Mouse (Mus musculus): ENCODE results near the gene Fsd2. TPM values are rescaled to one million over a fixed set of nuclear protein-coding genes. Genes with fewer than 3 reads are reported as not detected.

Gene Fsd2
- polyA plus RNA-seq, 1 experiment = 4.8 TPM

DNA sequence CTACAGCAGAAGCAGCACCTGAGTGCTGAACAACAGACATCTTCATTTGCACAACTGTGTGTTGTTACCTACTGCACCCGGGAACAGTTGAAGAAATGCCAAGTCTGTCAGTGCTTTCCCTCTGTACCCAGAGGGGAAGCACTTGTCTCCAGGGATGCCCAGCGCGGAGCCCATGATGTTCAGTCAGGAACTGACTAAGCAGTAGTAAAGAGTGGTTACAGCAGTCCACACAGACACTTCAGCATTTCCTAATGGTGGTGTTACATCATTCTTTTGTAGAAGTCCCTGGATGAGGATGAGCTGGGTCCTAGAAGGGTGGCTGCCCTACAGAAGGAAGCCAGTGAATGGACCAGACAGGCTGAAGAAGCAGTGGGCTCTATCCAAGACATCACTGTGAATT, 11.1 kb upstream of the Fsd2 start:
- TF ChIP-seq POLR2A (IDR thresholded peaks at IDR 0.05; ENCODE audit: insufficient read length, low read depth) = no peak
- no peak for TF ChIP-seq TCF12 (IDR thresholded peaks at IDR 0.05; ENCODE audit: insufficient read depth, poor library complexity, severe bottlenecking)
- TF ChIP-seq TCF3 (IDR thresholded peaks at IDR 0.05; ENCODE audit: insufficient read length, low read depth) = no peak
- TF ChIP-seq USF1 (IDR thresholded peaks at IDR 0.05; ENCODE audit: low read depth) = no peak
- no peak for TF ChIP-seq MAX (IDR thresholded peaks at IDR 0.05; ENCODE audit: low read depth)
- TF ChIP-seq MYOD1 (IDR thresholded peaks at IDR 0.05; ENCODE audit: control insufficient read depth in 1 of 3, insufficient read length in 2 of 3, low read depth in 2 of 3) = no peak
- TF ChIP-seq POLR2AphosphoS2 (IDR thresholded peaks at IDR 0.05; ENCODE audit: insufficient read length, low read depth) = no peak
- Histone ChIP-seq H3K79me2 (ENCODE audit: control insufficient read depth, insufficient read depth) (no peaks in the 10 kb centered on the region), H3K27me3 (ENCODE audit: control insufficient read depth, insufficient read depth, insufficient read length) (no peaks in the 10 kb centered on the region), H3K36me3 (ENCODE audit: control insufficient read depth, insufficient read depth) (peaks cover 6% of the 10 kb centered on the region), H3K4me3 (no peak overlapping the region), H3ac (ENCODE audit: control insufficient read depth, insufficient read length) (no peak overlapping the region), H3K4me2 (ENCODE audit: low read depth) (no peak overlapping the region)

GRCm38 (mm10) chr7:81575606-81576005, 8.9 kb upstream of the Fsd2 start:
- Histone ChIP-seq H3K27me3 (ENCODE audit: control insufficient read depth, insufficient read depth, insufficient read length) (no peaks in the 10 kb centered on the region), H3K4me2 (ENCODE audit: low read depth) (no peak overlapping the region), H3K4me3 (no peak overlapping the region), H3K36me3 (ENCODE audit: control insufficient read depth, insufficient read depth) (peaks cover 6% of the 10 kb centered on the region), H3K79me2 (ENCODE audit: control insufficient read depth, insufficient read depth) (peaks cover 5% of the 10 kb centered on the region), H3ac (ENCODE audit: control insufficient read depth, insufficient read length) (no peak overlapping the region)
- TF ChIP-seq POLR2A (IDR thresholded peaks at IDR 0.05; ENCODE audit: insufficient read length, low read depth) (no peak), POLR2AphosphoS2 (IDR thresholded peaks at IDR 0.05; ENCODE audit: insufficient read length, low read depth) (no peak), SRF (IDR thresholded peaks at IDR 0.05; ENCODE audit: control insufficient read depth, insufficient read length, low read depth) (no peak), TCF3 (IDR thresholded peaks at IDR 0.05; ENCODE audit: insufficient read length, low read depth) (no peak), TCF12 (IDR thresholded peaks at IDR 0.05; ENCODE audit: insufficient read depth, poor library complexity, severe bottlenecking) (no peak), USF1 (IDR thresholded peaks at IDR 0.05; ENCODE audit: low read depth) (no peak), MYOD1 (IDR thresholded peaks at IDR 0.05; ENCODE audit: control insufficient read depth in 1 of 3, insufficient read length in 2 of 3, low read depth in 2 of 3) (no peak), MAX (IDR thresholded peaks at IDR 0.05; ENCODE audit: low read depth) (no peak), E2F4 (IDR thresholded peaks at IDR 0.05; ENCODE audit: insufficient read depth) (no peak), MYOG (IDR thresholded peaks at IDR 0.05; ENCODE audit: control insufficient read depth in 1 of 3, insufficient read depth in 1 of 3, insufficient read length in 2 of 3, low read depth in 2 of 3) (no peak), REST (IDR thresholded peaks at IDR 0.05; ENCODE audit: insufficient read depth, insufficient read length) (no peak), CEBPB (IDR thresholded peaks at IDR 0.05; ENCODE audit: insufficient read depth, poor library complexity, severe bottlenecking) (no peak)

GRCm38 (mm10) chr7:81573821-81574220, 7.1 kb upstream of the Fsd2 start:
- peak overlapping the region; percentile 78 for H3K4me2 ChIP-seq (ENCODE audit: low read depth)
- no peak for TF ChIP-seq SRF (IDR thresholded peaks at IDR 0.05; ENCODE audit: control insufficient read depth, insufficient read length, low read depth)
- TF ChIP-seq USF1 (IDR thresholded peaks at IDR 0.05; ENCODE audit: low read depth) = no peak
- no peak for TF ChIP-seq TCF3 (IDR thresholded peaks at IDR 0.05; ENCODE audit: insufficient read length, low read depth)
- TF ChIP-seq MAX (IDR thresholded peaks at IDR 0.05; ENCODE audit: low read depth) = no peak
- TF ChIP-seq CEBPB (IDR thresholded peaks at IDR 0.05; ENCODE audit: insufficient read depth, poor library complexity, severe bottlenecking) = no peak
- TF ChIP-seq E2F4 (IDR thresholded peaks at IDR 0.05; ENCODE audit: insufficient read depth) = no peak
- peaks cover 6% of the 10 kb centered on the region for H3K36me3 ChIP-seq (ENCODE audit: control insufficient read depth, insufficient read depth)
- H3K4me3 ChIP-seq = no peak overlapping the region
- peaks cover 5% of the 10 kb centered on the region for H3K79me2 ChIP-seq (ENCODE audit: control insufficient read depth, insufficient read depth)
- no peaks in the 10 kb centered on the region for H3K27me3 ChIP-seq (ENCODE audit: control insufficient read depth, insufficient read depth, insufficient read length)
- no peak overlapping the region for H3ac ChIP-seq (ENCODE audit: control insufficient read depth, insufficient read length)

DNA sequence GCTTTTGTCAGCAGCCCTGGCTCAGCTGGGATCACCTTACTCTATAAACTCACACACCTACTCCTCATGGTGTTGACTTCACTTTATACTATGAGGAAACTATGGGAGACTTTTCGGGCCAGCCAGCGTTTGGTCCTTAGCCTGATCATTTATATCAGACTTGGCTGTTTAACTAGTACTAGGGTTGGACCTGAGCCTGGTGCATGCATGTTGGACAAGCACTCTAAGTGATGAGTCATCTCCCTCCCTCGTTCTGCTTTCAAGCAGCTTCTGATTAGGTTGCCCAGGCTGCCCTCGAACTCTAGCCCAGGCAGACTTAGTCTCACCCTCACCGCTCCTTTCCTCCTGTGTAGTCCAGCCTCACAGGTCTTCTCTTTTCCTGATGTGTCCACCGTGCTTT, 6.7 kb upstream of the Fsd2 start:
- peaks cover 5% of the 10 kb centered on the region for H3K79me2 ChIP-seq (ENCODE audit: control insufficient read depth, insufficient read depth)
- TF ChIP-seq MYOG (IDR thresholded peaks at IDR 0.05; ENCODE audit: control insufficient read depth in 1 of 3, insufficient read depth in 1 of 3, insufficient read length in 2 of 3, low read depth in 2 of 3) = no peak
- TF ChIP-seq REST (IDR thresholded peaks at IDR 0.05; ENCODE audit: insufficient read depth, insufficient read length) = no peak
- no peak for TF ChIP-seq USF1 (IDR thresholded peaks at IDR 0.05; ENCODE audit: low read depth)
- no peak for TF ChIP-seq POLR2AphosphoS2 (IDR thresholded peaks at IDR 0.05; ENCODE audit: insufficient read length, low read depth)
- no peak for TF ChIP-seq POLR2A (IDR thresholded peaks at IDR 0.05; ENCODE audit: insufficient read length, low read depth)
- TF ChIP-seq SRF (IDR thresholded peaks at IDR 0.05; ENCODE audit: control insufficient read depth, insufficient read length, low read depth) = no peak
- TF ChIP-seq MYOD1 (IDR thresholded peaks at IDR 0.05; ENCODE audit: control insufficient read depth in 1 of 3, insufficient read length in 2 of 3, low read depth in 2 of 3) = no peak
- no peak for TF ChIP-seq TCF12 (IDR thresholded peaks at IDR 0.05; ENCODE audit: insufficient read depth, poor library complexity, severe bottlenecking)
- no peak for TF ChIP-seq CEBPB (IDR thresholded peaks at IDR 0.05; ENCODE audit: insufficient read depth, poor library complexity, severe bottlenecking)
- TF ChIP-seq MAX (IDR thresholded peaks at IDR 0.05; ENCODE audit: low read depth) = no peak
- TF ChIP-seq E2F4 (IDR thresholded peaks at IDR 0.05; ENCODE audit: insufficient read depth) = no peak
- TF ChIP-seq TCF3 (IDR thresholded peaks at IDR 0.05; ENCODE audit: insufficient read length, low read depth) = no peak
- peak overlapping the region; percentile 78 for H3K4me2 ChIP-seq (ENCODE audit: low read depth)
- peak overlapping the region; percentile 32 for H3K4me3 ChIP-seq
- H3K36me3 ChIP-seq (ENCODE audit: control insufficient read depth, insufficient read depth) = peaks cover 6% of the 10 kb centered on the region
- H3K27me3 ChIP-seq (ENCODE audit: control insufficient read depth, insufficient read depth, insufficient read length) = no peaks in the 10 kb centered on the region
- H3ac ChIP-seq (ENCODE audit: control insufficient read depth, insufficient read length) = no peak overlapping the region

- Histone ChIP-seq H3K36me3 (ENCODE audit: control insufficient read depth, insufficient read depth) (peaks cover 6% of the 10 kb centered on the region), H3ac (ENCODE audit: control insufficient read depth, insufficient read length) (no peak overlapping the region), H3K4me3 (peak overlapping the region; percentile 32), H3K79me2 (ENCODE audit: control insufficient read depth, insufficient read depth) (peaks cover 5% of the 10 kb centered on the region), H3K27me3 (ENCODE audit: control insufficient read depth, insufficient read depth, insufficient read length) (no peaks in the 10 kb centered on the region), H3K4me2 (ENCODE audit: low read depth) (peak overlapping the region; percentile 78)
- TF ChIP-seq E2F4 (IDR thresholded peaks at IDR 0.05; ENCODE audit: insufficient read depth) (no peak), TCF3 (IDR thresholded peaks at IDR 0.05; ENCODE audit: insufficient read length, low read depth) (no peak), REST (IDR thresholded peaks at IDR 0.05; ENCODE audit: insufficient read depth, insufficient read length) (no peak), POLR2AphosphoS2 (IDR thresholded peaks at IDR 0.05; ENCODE audit: insufficient read length, low read depth) (no peak), POLR2A (IDR thresholded peaks at IDR 0.05; ENCODE audit: insufficient read length, low read depth) (no peak), TCF12 (IDR thresholded peaks at IDR 0.05; ENCODE audit: insufficient read depth, poor library complexity, severe bottlenecking) (no peak), SRF (IDR thresholded peaks at IDR 0.05; ENCODE audit: control insufficient read depth, insufficient read length, low read depth) (no peak), USF1 (IDR thresholded peaks at IDR 0.05; ENCODE audit: low read depth) (no peak), MYOD1 (IDR thresholded peaks at IDR 0.05; ENCODE audit: control insufficient read depth in 1 of 3, insufficient read length in 2 of 3, low read depth in 2 of 3) (no peak), CEBPB (IDR thresholded peaks at IDR 0.05; ENCODE audit: insufficient read depth, poor library complexity, severe bottlenecking) (no peak), MAX (IDR thresholded peaks at IDR 0.05; ENCODE audit: low read depth) (no peak), MYOG (IDR thresholded peaks at IDR 0.05; ENCODE audit: control insufficient read depth in 1 of 3, insufficient read depth in 1 of 3, insufficient read length in 2 of 3, low read depth in 2 of 3) (no peak)
Measured at GRCm38 (mm10) chr7:81572610-81573268, 6.0 kb upstream of the Fsd2 start.
